Comparison of ENCODE assay signal across 9 mouse cellular contexts in the genomic region with DNA sequence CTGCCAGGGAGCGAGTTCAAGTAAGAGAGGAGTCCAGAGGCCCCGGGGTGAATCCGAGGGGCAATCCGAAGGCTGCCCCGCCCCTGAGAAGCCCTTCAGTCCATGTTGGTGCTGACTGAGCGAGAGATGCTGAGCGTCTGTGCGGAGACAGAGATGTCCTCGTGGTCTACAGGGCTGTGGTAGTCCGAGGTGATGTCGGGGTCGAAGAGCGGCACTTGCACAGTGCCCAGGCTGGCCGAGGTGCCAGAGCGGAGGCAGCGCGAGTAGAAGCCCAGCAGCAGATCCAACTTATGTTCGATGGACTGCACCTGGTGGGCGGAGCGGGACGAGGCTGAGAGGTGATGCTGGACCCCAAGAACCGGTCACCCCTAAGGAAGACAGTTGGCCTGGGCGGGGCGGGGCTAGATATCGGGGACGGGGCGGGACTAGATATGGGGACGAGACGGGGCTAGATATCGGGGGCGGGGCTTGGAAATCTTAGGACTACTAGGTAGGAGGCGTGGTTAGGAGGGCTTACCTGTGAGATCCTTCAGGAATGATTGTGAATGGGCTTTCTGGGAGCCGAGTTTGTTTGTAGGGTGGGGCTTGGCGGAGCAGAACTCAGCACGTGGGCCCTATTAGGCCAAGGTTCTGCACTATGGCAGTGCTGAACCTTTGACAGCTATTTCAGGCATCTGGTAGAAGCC. TPM values are rescaled to one million over a fixed set of nuclear protein-coding genes. Genes with fewer than 3 reads are reported as not detected.
DNase-seq lines count a peak whose midpoint lies in the region; ATAC-seq and TF ChIP-seq lines count a peak whose summit lies in the region.
"Had no signal": no experiment of that assay in that cellular context is flagged by ENCODE, and none has a peak within 500 bp of the region (broad histone marks: within the 10 kb centered on the region; RNA-seq: fewer than 3 reads in every experiment).

No protein-coding gene starts in this region.

- 12% methylated on average over 35 of the region's 35 CpGs for WGBS in kidney, embryonic 14.5 days
- WGBS in embryonic facial prominence, embryonic 12.5 days = 19% methylated on average over 34 of the region's 35 CpGs
- 17% methylated on average over 35 of the region's 35 CpGs for WGBS in intestine, postnatal 0 days
- 18% methylated on average over 35 of the region's 35 CpGs for WGBS in midbrain, embryonic 16.5 days

- H3K9me3 ChIP-seq in kidney, embryonic 14.5 days (ENCODE audit: control insufficient read depth, low read length) = no peaks in the 10 kb centered on the region
- H3K9me3 ChIP-seq in embryonic facial prominence, embryonic 12.5 days = no peaks in the 10 kb centered on the region
- no peaks in the 10 kb centered on the region for H3K9me3 ChIP-seq in intestine, postnatal 0 days (ENCODE audit: control insufficient read depth)
- no peaks in the 10 kb centered on the region for H3K9me3 ChIP-seq in midbrain, embryonic 16.5 days (replicated peaks; ENCODE audit: control insufficient read depth, low read length, poor library complexity, severe bottlenecking)

- H3K27me3 ChIP-seq in kidney, embryonic 14.5 days (ENCODE audit: control insufficient read depth, insufficient read depth, low read length) = peaks cover 25% of the 10 kb centered on the region
- peaks cover 32% of the 10 kb centered on the region for H3K27me3 ChIP-seq in embryonic facial prominence, embryonic 12.5 days
- 0 out of 2 replicates have a peak, but pooled peaks cover 3% of the 10 kb centered on the region for H3K27me3 ChIP-seq in intestine, postnatal 0 days (replicated peaks; ENCODE audit: control insufficient read depth, insufficient read depth, low read length)
- H3K27me3 ChIP-seq in midbrain, embryonic 16.5 days (ENCODE audit: control insufficient read depth, insufficient read depth, low read depth, low read length) = peaks cover 23% of the 10 kb centered on the region

- H3K27ac ChIP-seq in kidney, embryonic 14.5 days (ENCODE audit: low read depth, low read length) = no peak overlapping the region
- H3K27ac ChIP-seq in embryonic facial prominence, embryonic 12.5 days = no peak overlapping the region
- no peak overlapping the region for H3K27ac ChIP-seq in intestine, postnatal 0 days (ENCODE audit: low read depth, low read length)
- no peak overlapping the region for H3K27ac ChIP-seq in midbrain, embryonic 16.5 days (ENCODE audit: low read length)

- peak overlapping the region; percentile 0; the same call in 1 of the 2 replicates for H3K4me3 ChIP-seq in kidney, embryonic 14.5 days (ENCODE audit: low read length)
- no peak overlapping the region for H3K4me3 ChIP-seq in embryonic facial prominence, embryonic 12.5 days
- H3K4me3 ChIP-seq in intestine, postnatal 0 days (ENCODE audit: low read depth, low read length) = 0 out of 2 replicates have a peak overlapping the region, but pooled peaks have one; percentile 7
- no peak overlapping the region for H3K4me3 ChIP-seq in midbrain, embryonic 16.5 days (ENCODE audit: low read depth, low read length)

- peak overlapping the region; percentile 9 for H3K4me2 ChIP-seq in kidney, embryonic 14.5 days (replicated peaks; ENCODE audit: low read depth, low read length)
- peak overlapping the region; percentile 31 for H3K4me2 ChIP-seq in embryonic facial prominence, embryonic 12.5 days (replicated peaks)
- H3K4me2 ChIP-seq in intestine, postnatal 0 days (replicated peaks; ENCODE audit: low read depth) = peak overlapping the region; percentile 53
- peak overlapping the region; percentile 11; the same call in 1 of the 2 replicates for H3K4me2 ChIP-seq in midbrain, embryonic 16.5 days (ENCODE audit: low read length)

- TF ChIP-seq CTCF in intestine, postnatal 0 days (IDR thresholded peaks at IDR 0.05; ENCODE audit: low read depth) = no peak

- H3K9ac ChIP-seq in kidney, embryonic 14.5 days (ENCODE audit: low read depth, low read length) = no peak overlapping the region
- no peak overlapping the region for H3K9ac ChIP-seq in embryonic facial prominence, embryonic 12.5 days
- no peak overlapping the region for H3K9ac ChIP-seq in intestine, postnatal 0 days (ENCODE audit: low read depth, low read length)
- H3K9ac ChIP-seq in midbrain, embryonic 16.5 days (ENCODE audit: low read depth, low read length) = no peak overlapping the region

- no peaks in the 10 kb centered on the region for H3K36me3 ChIP-seq in kidney, embryonic 14.5 days (ENCODE audit: control insufficient read depth, insufficient read depth, low read length)
- peaks cover 4% of the 10 kb centered on the region; the same call in 1 of the 2 replicates for H3K36me3 ChIP-seq in embryonic facial prominence, embryonic 12.5 days
- no peaks in the 10 kb centered on the region for H3K36me3 ChIP-seq in intestine, postnatal 0 days (ENCODE audit: control insufficient read depth, insufficient read depth)
- no peaks in the 10 kb centered on the region for H3K36me3 ChIP-seq in midbrain, embryonic 16.5 days (ENCODE audit: control insufficient read depth, insufficient read depth, low read length)

- peak; percentile 50; the same call in 1 of the 2 replicates for ATAC-seq in kidney, embryonic 14.5 days (ENCODE audit: low FRiP score, low TSS enrichment)
- no peak for ATAC-seq in embryonic facial prominence, embryonic 12.5 days (ENCODE audit: insufficient number of reproducible peaks, insufficient read depth, low FRiP score, low TSS enrichment)
- ATAC-seq in intestine, postnatal 0 days = peak; percentile 52
- peak; percentile 61 for ATAC-seq in midbrain, embryonic 16.5 days

- DNase-seq in kidney, postnatal 25 days = no peak
- no peak for DNase-seq in thymus, postnatal 10 days (ENCODE audit: low spot score in 2 of 2)
- no peak for DNase-seq in adrenal gland, postnatal 4 days (ENCODE audit: low spot score in 2 of 2)
- DNase-seq in frontal cortex, postnatal 10 days (ENCODE audit: low spot score in 2 of 2) = no peak

- no peaks in the 10 kb centered on the region for H3K4me1 ChIP-seq in kidney, embryonic 14.5 days (ENCODE audit: control insufficient read depth, insufficient read depth, low read length)
- peaks cover 4% of the 10 kb centered on the region; the same call in 1 of the 2 replicates for H3K4me1 ChIP-seq in embryonic facial prominence, embryonic 12.5 days
- H3K4me1 ChIP-seq in intestine, postnatal 0 days (replicated peaks; ENCODE audit: control insufficient read depth, insufficient read depth, low read length) = no peaks in the 10 kb centered on the region
- no peaks in the 10 kb centered on the region for H3K4me1 ChIP-seq in midbrain, embryonic 16.5 days (ENCODE audit: control insufficient read depth, insufficient read depth, low read length)

RNA-seq across cellular contexts. Expression of gene Cited4, which starts 31.6 kb away (rescaled TPM):
- polyA plus RNA-seq in kidney, embryonic 14.5 days (2014; fragmentation: Nextera tagmentation; extraction: Ambion mirVana) = 9.3 and 11.0 TPM in 2 replicates
- 5.8 and 7.3 TPM in 2 replicates for polyA plus RNA-seq in embryonic facial prominence, embryonic 12.5 days (2016; fragmentation: Nextera tagmentation; extraction: Ambion mirVana)
- polyA plus RNA-seq in intestine, postnatal 0 days (2015; fragmentation: Nextera tagmentation; extraction: Ambion mirVana) = 1.7 and 2.1 TPM in 2 replicates
- polyA plus RNA-seq in midbrain, embryonic 16.5 days (2015; fragmentation: Nextera tagmentation; extraction: Ambion mirVana) = 0.67 and 1.4 TPM in 2 replicates
- 10 to 100 TPM in 1 of 2 experiments, 1 to 10 TPM in 1; 8.2 to 10.4 TPM for total RNA-seq in adrenal gland, postnatal 4 days (2021)

RNA-seq across cellular contexts. Expression of gene Kcnq4, which starts 50.5 kb away (rescaled TPM):
- 0.51 and 0.73 TPM in 2 replicates for polyA plus RNA-seq in kidney, embryonic 14.5 days (2014; fragmentation: Nextera tagmentation; extraction: Ambion mirVana)
- 6.9 TPM in 2 replicates for polyA plus RNA-seq in embryonic facial prominence, embryonic 12.5 days (2016; fragmentation: Nextera tagmentation; extraction: Ambion mirVana)
- 1.6 and 2.0 TPM in 2 replicates for polyA plus RNA-seq in intestine, postnatal 0 days (2015; fragmentation: Nextera tagmentation; extraction: Ambion mirVana)
- polyA plus RNA-seq in midbrain, embryonic 16.5 days (2015; fragmentation: Nextera tagmentation; extraction: Ambion mirVana) = 5.3 and 5.8 TPM in 2 replicates
- 1 to 10 TPM; 5.6 to 6.5 TPM for total RNA-seq in adrenal gland, postnatal 4 days (2021)
- total RNA-seq: MEL had no signal

Comparison
In these comparisons a context has a peak if more than half of its experiments do, and no peak if none do; other contexts are left out.
1. H3K4me3 ChIP-seq: peak in kidney, embryonic 14.5 days (single experiment) and intestine, postnatal 0 days (single experiment); none in embryonic facial prominence, embryonic 12.5 days (single experiment) and midbrain, embryonic 16.5 days (single experiment).
2. Peak in every context shown above with its lines, with median percentiles within 50 percentile points of each other: H3K4me2 ChIP-seq.